Mouse (Mus musculus) thymus, postnatal 10 days (tissue): ENCODE data around the gene Rnase1.

Experiments used
- DNase-seq, 2 experiments: peaks; one replicate each; pipeline ENCODE4 v3.0.0; 2021; ENCODE audit warnings: low spot score in 2 of 2

The Rnase1 gene

DNA sequence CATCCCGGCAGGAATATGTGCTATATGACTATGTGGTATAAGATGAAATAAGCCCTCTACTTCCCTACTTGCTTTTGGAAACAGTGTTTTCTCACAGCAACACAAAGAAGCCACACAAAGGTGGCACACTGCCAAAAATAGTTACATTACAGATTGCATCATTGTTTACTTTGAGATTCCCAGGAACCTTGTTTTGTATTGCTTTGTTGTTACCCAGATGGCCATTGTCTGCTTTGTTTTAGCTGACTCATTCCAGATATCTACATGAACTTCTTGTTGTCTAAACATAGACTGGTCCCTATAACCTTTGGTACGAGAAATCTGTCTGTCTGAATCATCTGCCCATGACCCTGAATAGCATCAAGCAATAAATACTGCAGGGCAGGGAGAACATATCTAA lies 6.2 kb downstream of the Rnase1 start:
- no peak for DNase-seq

DNA sequence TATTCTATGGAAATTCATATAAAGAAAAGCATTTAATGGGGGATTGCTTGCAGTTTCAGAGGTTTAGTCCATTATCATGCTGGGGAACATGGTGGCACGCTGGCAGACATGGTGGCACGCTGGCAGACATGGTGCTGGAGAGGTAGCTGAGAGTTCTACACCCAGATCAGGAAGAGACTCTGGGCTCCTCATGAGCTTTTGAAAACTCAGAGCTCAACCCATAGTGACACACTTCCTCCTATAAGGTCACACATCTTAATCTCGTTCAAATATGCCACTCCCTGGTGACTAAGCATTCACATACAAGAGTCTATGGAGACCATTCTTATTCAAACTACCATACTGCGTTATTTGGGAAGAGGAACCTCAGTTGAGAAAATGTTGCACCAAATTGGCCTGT lies 14.2 kb downstream of the Rnase1 start:
- DNase-seq, result no peak

- no peak for DNase-seq
Observed at GRCm38 (mm10) chr14:51131086-51131815, 15.3 kb downstream of the Rnase1 start.

DNA sequence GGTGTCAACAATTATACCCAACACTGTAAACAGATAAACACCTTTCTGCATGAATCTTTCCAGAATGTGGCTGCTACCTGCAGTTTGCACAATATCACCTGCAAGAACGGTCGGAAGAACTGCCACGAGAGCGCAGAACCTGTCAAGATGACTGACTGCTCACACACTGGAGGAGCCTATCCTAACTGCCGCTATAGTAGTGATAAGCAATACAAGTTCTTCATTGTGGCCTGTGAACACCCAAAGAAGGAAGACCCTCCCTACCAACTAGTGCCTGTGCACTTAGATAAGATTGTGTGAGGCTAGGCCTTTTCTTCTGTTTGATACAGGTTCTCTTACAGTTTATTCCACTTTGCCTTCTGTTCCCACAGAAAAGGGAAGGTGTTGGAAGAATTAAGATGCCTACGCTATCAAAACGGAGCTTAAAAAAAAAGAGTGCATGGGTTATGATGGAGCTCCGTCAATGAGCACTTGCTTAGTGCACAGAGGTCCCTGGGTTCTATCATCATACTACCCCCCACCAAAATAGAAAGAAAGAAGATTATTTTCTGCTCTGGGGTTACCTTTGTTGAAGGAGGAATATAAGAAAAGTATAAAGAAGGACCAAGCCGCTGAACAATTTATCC lies 16.2 kb downstream of the Rnase1 start:
- DNase-seq, result no peak

DNA sequence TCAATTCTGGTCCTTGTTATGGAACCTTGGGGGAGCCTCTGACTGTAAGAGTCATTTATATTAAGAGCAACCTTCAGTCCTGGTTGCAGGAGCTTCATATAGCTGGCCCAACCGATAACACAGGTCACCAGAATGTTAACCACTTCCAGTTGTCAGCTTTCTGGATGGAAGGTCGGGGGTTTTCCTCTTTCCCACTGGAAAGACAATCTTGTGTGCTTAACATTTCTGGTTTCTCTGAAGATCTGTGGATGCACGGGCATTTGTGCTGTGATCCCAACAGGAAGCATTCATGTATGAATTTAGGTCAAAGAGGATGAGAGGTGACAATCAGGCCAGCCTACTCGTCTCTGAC lies 17.0 kb downstream of the Rnase1 start:
- DNase-seq, result no peak

GRCm38 (mm10) chr14:51128775-51129623 lies 17.6 kb downstream of the Rnase1 start:
- no peak for DNase-seq

DNA sequence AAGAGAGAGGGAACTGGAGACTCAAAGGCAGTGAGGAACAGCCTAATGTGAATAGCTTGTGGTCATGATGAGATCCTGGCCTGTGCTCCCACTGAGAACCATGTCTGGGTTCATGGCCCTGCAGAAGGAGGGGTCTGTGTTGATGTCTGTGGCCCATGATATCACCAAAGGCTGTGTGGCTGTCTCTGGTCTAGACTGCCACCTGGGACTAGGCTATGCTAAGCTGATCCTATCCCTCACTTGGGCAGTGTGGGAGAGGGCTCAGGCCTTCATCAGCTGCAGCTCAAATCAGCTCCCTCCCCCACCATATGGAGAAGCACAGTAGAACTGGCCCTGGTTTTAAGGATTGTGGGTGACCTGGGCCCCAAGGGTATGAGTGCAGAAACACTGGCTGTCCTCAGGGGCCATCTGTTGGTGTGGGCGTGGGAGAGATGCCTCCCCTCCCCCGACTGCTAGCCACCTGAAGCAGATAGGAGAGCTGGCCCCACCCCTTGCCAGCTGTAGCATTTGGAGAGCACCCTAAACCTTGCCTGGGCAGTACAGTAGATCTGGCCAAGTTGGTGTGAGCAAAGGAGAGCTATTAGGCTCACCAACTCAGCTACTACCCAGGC lies 18.8 kb downstream of the Rnase1 start:
- DNase-seq, result no peak

GRCm38 (mm10) chr14:51125684-51126083 lies 20.9 kb downstream of the Rnase1 start:
- DNase-seq, result no peak

DNA sequence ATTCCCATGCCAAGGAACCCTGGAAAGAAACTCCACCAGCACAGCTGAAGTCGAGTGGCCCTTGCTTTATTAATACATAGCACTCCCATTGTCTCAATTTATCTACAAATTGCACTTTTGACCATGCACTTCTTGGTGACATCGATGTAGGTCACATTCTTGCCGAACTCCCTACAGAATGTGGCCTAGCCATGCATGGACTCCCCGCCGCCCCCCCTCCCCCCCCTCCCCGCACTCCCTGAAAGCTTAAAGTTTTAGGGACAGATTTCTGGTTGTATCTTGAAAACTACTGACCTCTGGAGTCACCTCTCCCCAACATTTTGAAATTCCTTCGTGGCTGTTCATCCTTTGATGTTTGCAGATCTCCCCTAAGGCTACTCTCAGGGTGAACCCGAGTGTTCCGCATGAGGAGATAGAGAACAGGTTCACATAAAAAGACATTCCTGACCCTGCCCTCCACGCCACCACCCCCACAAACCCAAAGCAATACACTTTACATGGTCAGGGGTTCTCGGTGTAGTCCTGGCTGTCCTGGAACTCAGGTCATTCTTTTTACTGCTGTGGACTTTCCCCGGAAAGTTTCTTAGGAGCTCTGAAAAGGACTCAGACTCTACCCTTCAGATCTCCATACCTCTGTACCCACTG lies 32.5 kb downstream of the Rnase1 start, which contains the start of gene Eddm3b:
Gene Eddm3b, plus strand, starts transcription at position 511 of the 645 bp plus-strand sequence.
- no peak for DNase-seq

GRCm38 (mm10) chr14:51113476-51113875 lies 33.1 kb downstream of the Rnase1 start:
- no peak for DNase-seq

DNA sequence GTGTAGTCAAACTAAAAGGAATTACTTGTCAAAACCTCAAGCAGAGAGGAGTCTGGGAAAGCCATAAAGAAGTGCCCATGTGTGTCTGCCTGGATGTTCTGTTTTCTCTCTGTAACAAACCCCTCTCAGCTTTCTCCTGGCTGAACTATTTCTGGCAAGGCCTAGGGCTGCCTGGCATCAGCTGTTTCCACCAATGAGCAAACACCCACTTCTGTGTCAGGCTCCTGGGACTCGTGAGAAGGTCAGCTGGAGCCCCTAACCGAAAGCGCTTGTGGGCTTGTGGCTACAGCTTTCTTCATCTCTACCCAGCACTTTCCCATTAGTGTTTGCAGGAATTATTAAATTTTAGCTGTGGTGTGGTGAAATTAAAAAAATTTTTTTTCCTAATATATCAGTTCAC lies 34.6 kb downstream of the Rnase1 start:
- DNase-seq, result no peak

DNA sequence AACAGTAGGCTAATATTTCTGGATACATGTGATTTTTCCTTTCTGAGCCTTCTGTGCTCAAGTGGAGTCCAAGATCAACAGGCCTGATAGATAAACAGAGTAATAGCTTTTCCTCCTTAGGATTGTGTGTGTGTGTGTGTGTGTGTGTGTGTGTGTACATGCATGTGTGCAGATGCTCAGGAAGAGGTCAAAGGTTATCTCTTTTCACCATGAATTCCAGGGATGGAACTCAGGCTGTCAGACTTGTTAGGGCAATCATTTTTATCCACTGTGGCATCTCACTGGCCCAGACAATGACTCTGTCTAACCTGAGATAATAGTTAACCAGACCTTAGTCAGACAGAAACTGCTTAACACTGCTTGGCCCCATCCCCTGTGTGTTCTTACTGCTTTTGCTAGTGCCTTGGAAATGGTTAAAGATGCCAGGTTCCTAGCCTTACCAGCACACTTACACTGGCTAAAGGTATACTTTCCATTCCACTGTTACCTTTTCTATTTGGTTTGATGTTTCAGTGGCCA lies 40.1 kb downstream of the Rnase1 start:
- DNase-seq, result no peak

GRCm38 (mm10) chr14:51104366-51104765 lies 42.2 kb downstream of the Rnase1 start:
- DNase-seq, result no peak

- DNase-seq, result peak in 1 of 2 experiments; percentile 55
Observed at GRCm38 (mm10) chr14:51103217-51103616, 43.4 kb downstream of the Rnase1 start.

DNA sequence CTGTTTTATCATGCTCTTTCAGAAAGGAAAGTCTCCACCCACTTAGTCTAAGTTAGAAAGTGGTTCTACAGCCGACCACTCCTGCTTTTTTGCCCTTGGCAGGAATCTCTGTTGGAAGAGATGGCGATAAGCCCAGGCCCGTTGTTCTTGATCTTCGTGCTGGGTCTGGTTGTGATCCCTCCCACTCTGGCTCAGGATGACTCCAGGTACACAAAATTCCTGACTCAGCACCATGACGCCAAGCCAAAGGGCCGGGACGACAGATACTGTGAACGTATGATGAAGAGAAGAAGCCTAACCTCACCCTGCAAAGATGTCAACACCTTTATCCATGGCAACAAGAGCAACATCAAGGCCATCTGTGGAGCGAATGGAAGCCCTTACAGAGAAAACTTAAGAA lies 45.3 kb downstream of the Rnase1 start:
- no peak for DNase-seq

- DNase-seq, result no peak
Observed at GRCm38 (mm10) chr14:51098921-51099320, 47.7 kb downstream of the Rnase1 start.

GRCm38 (mm10) chr14:51098300-51098699 lies 48.3 kb downstream of the Rnase1 start:
- DNase-seq, result peak; percentile 59 to 74

DNA sequence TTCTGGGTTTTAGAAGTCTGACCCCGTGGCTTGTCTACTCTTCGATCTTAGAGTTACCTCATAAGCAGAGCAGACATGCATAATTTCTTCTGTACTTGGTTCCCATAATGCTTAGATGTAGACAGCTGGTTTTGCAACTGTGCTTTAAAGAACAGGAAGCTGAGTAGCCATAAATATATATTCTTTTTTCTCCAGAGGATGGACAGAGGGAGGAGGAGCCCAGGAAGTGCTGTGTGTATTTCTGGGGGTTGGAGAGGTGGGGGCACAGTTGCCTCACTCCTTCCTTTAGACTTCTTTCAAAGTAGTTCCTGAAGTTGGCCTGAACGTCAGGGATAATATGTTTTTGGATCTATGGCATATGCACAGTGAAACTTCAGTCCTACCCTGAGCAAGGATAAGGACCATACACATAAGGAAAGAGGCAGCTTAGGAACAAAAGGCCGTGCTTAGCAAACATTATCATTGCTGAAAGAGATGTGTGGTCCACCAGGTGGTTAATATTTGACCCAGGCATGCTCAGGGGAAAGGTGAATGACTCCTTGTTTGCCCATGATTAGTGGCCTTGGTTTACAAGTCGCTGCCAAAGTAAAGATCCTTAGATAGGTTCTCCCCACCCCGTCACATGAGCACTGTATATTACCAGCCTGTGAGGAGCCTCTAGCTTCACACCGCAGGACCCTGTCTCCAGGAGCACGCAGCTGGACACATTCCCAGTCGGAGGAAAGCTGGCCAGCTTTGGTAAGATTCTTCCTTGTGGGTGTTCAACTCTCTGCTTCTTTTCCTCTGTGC lies 50.7 kb downstream of the Rnase1 start:
- no peak for DNase-seq
